Mouse (Mus musculus): ENCODE data around the gene Cacna1c.

GRCm38 (mm10) chr6:119039815-119040214 lies 156.4 kb downstream of the Cacna1c start:
- TF ChIP-seq CTCF (conservative IDR thresholded peaks at IDR 0.05; ENCODE audit: low read length) (no peak), NANOG (IDR thresholded peaks at IDR 0.05; ENCODE audit: borderline replicate concordance, low read length) (no peak), POU5F1 (IDR thresholded peaks at IDR 0.05; ENCODE audit: borderline replicate concordance, low read length) (no peak)
